Mouse (Mus musculus) testis, adult 2 months (tissue): ENCODE results near the gene Atp11a. TPM values are rescaled to one million over a fixed set of nuclear protein-coding genes. Genes with fewer than 3 reads are reported as not detected.

Source experiments
- H3K27ac ChIP-seq: fragments of 200-500 bp; 2 replicates; pipeline ENCODE4 v1.5.1; 2012; ENCODE audit warnings: low read depth, low read length; ENCODE audit not compliant: control insufficient read depth, insufficient read depth
- H3K27me3 ChIP-seq: fragments of 200-500 bp; 2 replicates; pipeline ENCODE4 v1.6.1; 2012; ENCODE audit warnings: mild to moderate bottlenecking, low read length, moderate library complexity; ENCODE audit not compliant: control insufficient read depth, insufficient read depth
- H3K36me3 ChIP-seq: fragments of 200-500 bp; 2 replicates; pipeline ENCODE4 v1.6.1; 2012; ENCODE audit warnings: mild to moderate bottlenecking, low read length; ENCODE audit not compliant: control insufficient read depth, insufficient read depth
- H3K4me1 ChIP-seq: fragments of 200-500 bp; 2 replicates; pipeline ENCODE4 v1.6.1; 2012; ENCODE audit warnings: low read length; ENCODE audit not compliant: control insufficient read depth, insufficient read depth
- H3K4me3 ChIP-seq: fragments of 200-500 bp; 2 replicates; pipeline ENCODE4 v1.5.1; 2012; ENCODE audit warnings: low read depth, mild to moderate bottlenecking, low read length, moderate library complexity, mixed read lengths; ENCODE audit not compliant: control insufficient read depth
- CTCF ChIP-seq: fragments of 200-500 bp; IDR thresholded peaks from 2 replicates; pipeline ENCODE4 v1.5.1; 2012; ENCODE audit warnings: low read depth, mild to moderate bottlenecking, inconsistent platforms, low read length, moderate library complexity; ENCODE audit not compliant: control insufficient read depth, insufficient read depth, insufficient replicate concordance
- POLR2A ChIP-seq: fragments of 200-500 bp; IDR thresholded peaks from 2 replicates; pipeline ENCODE4 v1.6.1; 2012; ENCODE audit warnings: low read depth, mild to moderate bottlenecking, inconsistent platforms, low read length, moderate library complexity; ENCODE audit not compliant: control insufficient read depth
- polyA plus RNA-seq: library from polyadenylated mRNA; depleted of rRNA; stranded (reverse); fragments of >200 nt; gene quantifications from 2 replicates; pipeline ENCODE4 v1.2.3, GENCODE M21; 2012

Atp11a gene
- polyA plus RNA-seq, 1 experiment = 83.0 TPM

DNA sequence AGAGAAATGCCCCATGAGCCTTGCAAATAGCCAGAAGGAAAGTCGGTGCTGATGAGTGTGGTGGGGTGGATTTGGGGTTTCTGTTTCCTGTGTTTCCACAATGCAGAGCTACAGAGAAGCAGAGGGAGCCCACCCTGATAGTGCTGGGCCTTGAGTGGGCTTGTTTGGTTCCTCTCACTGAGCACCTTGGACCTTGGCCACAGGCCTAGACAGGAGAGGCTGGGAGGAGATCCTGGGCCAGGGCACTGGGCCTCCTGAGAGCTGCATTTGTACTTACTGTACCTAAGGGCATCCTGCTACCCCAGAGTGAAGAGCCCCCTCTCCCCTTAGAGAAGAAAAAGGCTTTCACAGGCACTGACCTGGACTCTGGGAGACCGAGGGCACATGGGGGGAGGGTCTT lies 43.4 kb downstream of the Atp11a start:
- TF ChIP-seq POLR2A (no peak), CTCF (no peak)
- no peaks in the 10 kb centered on the region; the same call in 1 of the 2 replicates for H3K4me1 ChIP-seq
- no peaks in the 10 kb centered on the region for H3K27me3 ChIP-seq
- H3K4me3 ChIP-seq = no peak overlapping the region
- H3K36me3 ChIP-seq = no peaks in the 10 kb centered on the region; the same call in 1 of the 2 replicates
- no peak overlapping the region for H3K27ac ChIP-seq

DNA sequence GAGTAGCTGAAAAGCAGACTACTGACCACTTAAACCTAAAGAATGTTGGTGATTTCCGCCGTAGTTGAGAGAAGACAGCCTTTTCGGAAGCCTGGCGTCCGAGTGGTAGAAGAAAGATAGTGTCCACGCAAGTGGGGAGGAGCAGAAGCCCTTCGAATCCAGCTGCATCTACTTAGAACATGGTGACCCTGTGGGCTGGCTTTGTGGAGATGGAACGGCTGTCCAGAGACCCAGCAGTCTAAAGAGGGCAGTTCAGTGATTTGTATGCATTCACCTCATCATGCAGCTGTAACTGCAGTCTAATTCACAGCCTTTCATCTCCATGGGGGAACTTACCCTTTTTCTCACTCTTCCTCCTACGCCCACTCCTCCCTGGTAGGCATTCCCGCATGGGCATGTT lies 44.8 kb downstream of the Atp11a start:
- no peaks in the 10 kb centered on the region for H3K27me3 ChIP-seq
- H3K27ac ChIP-seq = no peak overlapping the region
- H3K36me3 ChIP-seq = no peaks in the 10 kb centered on the region; the same call in 1 of the 2 replicates
- TF ChIP-seq POLR2A (no peak), CTCF (no peak)
- no peak overlapping the region for H3K4me3 ChIP-seq
- no peaks in the 10 kb centered on the region; the same call in 1 of the 2 replicates for H3K4me1 ChIP-seq

DNA sequence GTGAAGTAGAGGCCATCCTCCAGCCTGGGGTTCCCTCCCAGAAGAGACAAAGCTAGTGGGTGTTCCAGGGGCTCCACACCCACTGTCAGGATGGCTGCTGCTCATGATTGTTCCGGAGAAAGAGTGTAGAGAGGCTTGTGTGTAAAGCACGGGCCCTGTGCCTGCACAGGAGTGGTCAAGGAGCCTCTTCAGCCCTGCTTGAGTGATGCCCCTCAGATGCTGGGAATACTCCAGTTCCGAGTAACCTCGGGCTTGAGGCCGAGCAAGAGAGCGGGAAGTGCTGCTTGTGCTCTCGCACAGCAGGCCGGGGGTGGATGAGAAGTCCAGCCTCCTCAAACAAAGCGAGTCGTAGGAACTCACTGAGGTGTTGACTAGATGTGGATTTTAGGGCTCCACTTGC lies 46.3 kb downstream of the Atp11a start:
- H3K4me3 ChIP-seq = no peak overlapping the region
- TF ChIP-seq POLR2A = no peak
- no peak for TF ChIP-seq CTCF
- H3K27me3 ChIP-seq = no peaks in the 10 kb centered on the region
- no peaks in the 10 kb centered on the region; the same call in 1 of the 2 replicates for H3K36me3 ChIP-seq
- H3K27ac ChIP-seq = no peak overlapping the region
- no peaks in the 10 kb centered on the region; the same call in 1 of the 2 replicates for H3K4me1 ChIP-seq

DNA sequence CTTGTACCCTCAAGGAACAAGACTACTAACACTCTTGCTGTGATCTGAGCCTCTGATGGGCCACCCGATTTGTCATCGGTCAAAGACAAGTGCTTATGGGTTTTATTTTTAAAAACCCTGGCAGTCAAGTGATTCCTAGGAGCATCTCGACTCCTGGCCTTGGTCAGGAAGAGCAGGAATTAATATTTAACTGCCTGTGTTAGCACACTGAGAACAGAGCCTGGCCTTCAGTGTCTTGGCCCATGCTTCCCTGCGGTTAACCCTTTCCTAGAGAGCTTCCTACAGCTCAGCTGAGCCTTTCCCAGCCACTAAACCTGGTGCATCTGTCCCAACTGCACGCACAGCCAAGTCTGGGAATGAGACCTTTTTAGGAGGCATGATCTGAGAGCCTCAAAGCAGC lies 48.1 kb downstream of the Atp11a start:
- Histone ChIP-seq H3K27ac (no peak overlapping the region), H3K27me3 (no peaks in the 10 kb centered on the region), H3K36me3 (no peaks in the 10 kb centered on the region), H3K4me3 (no peak overlapping the region), H3K4me1 (no peaks in the 10 kb centered on the region)
- TF ChIP-seq POLR2A = no peak
- TF ChIP-seq CTCF = no peak

DNA sequence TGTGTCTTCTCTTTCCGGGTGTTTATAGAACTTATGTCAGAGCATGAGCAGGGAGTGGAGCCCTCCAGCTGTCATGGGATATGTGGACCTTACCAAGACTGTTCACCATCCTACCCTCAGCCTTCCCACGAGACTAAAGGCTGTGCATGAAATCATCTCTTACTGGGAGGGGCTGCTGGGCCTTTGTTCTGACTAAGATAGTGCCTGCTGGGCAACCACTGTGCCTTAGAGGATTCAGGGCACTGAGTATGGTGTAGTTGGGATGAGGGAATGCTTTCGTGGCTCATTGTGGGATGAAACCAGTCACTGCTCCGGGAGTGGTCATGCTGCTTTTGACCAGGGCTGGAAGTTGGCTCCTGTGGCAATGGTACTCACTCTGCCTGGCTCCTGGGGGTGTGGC lies 48.8 kb downstream of the Atp11a start:
- Histone ChIP-seq H3K4me3 (no peak overlapping the region), H3K36me3 (no peaks in the 10 kb centered on the region), H3K4me1 (no peaks in the 10 kb centered on the region), H3K27ac (no peak overlapping the region), H3K27me3 (no peaks in the 10 kb centered on the region)
- no peak for TF ChIP-seq POLR2A
- TF ChIP-seq CTCF = no peak

DNA sequence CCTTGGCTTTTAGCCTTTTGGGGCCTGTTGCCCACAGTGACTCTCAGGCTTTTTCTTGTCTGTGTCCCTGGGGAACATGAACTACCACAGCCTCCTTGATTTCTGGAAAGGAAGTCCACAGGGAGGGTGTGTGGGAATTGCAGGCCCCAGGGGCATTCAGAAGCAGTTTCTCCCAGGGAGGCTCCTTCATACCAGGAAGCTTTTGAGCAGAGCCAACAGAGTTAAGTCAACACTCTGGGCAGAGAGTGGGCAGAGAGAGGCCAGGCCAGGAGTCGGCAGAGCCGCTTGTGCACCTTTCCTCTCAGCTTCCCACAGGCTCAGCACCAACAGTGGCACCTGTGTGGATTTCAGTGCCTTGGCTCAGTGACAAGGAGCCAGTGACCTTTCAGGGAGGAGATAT lies 51.2 kb downstream of the Atp11a start:
- TF ChIP-seq POLR2A = no peak
- no peak for TF ChIP-seq CTCF
- Histone ChIP-seq H3K4me1 (no peaks in the 10 kb centered on the region), H3K27ac (no peak overlapping the region)

DNA sequence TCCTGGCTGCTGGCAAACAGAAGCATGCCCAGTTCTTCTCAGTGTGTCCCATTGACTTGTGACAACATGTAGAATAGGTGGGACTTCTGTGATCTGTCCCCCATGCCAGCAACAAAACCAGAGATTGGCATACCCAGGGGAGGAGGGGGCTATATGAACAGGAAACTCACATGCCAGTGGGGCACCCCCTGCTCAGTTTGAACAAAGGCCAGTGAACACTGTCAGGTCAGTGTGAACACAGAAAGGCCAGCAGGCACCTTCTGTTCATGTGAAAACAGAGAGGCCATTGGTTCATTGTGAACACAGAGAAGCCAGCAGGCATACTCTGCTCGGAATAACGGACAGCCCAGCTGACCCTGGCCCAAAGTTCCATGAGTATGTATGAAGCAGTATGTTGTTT lies 52.7 kb downstream of the Atp11a start:
- H3K4me1 ChIP-seq = no peaks in the 10 kb centered on the region
- H3K27ac ChIP-seq = no peak overlapping the region
- no peak overlapping the region for H3K4me3 ChIP-seq
- H3K36me3 ChIP-seq = peaks cover 2% of the 10 kb centered on the region
- no peaks in the 10 kb centered on the region for H3K27me3 ChIP-seq
- TF ChIP-seq CTCF (no peak), POLR2A (no peak)

More for the DNA sequence above, 51.2 kb downstream of the Atp11a start:
- Histone ChIP-seq H3K4me3 (no peak overlapping the region), H3K36me3 (peaks cover 2% of the 10 kb centered on the region), H3K27me3 (no peaks in the 10 kb centered on the region)

DNA sequence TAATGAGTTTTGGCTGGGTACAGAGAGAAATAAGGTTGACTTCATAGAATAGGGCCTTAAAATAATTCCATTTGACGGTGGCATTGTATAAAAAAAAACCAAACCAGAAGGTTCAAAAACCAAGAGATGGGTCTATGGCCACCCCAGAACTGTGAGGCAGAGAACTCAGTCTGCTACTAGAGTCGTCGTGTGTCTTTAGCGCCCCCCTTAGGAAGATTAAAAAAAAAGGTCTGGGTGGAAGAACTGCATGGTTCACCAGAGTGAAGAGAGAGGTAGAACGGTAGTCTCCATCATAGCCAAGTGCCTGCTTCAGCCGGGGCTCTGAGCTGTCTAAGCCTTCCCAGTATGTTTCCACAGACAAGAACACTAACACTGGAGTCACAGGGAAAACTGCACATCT lies 54.4 kb downstream of the Atp11a start:
- H3K27me3 ChIP-seq = no peaks in the 10 kb centered on the region
- H3K27ac ChIP-seq = no peak overlapping the region
- H3K36me3 ChIP-seq = peaks cover 2% of the 10 kb centered on the region
- TF ChIP-seq CTCF (no peak), POLR2A (no peak)
- H3K4me1 ChIP-seq = no peaks in the 10 kb centered on the region
- H3K4me3 ChIP-seq = no peak overlapping the region
